Comparison of ENCODE assay signal across 9 mouse cellular contexts in the genomic region with DNA sequence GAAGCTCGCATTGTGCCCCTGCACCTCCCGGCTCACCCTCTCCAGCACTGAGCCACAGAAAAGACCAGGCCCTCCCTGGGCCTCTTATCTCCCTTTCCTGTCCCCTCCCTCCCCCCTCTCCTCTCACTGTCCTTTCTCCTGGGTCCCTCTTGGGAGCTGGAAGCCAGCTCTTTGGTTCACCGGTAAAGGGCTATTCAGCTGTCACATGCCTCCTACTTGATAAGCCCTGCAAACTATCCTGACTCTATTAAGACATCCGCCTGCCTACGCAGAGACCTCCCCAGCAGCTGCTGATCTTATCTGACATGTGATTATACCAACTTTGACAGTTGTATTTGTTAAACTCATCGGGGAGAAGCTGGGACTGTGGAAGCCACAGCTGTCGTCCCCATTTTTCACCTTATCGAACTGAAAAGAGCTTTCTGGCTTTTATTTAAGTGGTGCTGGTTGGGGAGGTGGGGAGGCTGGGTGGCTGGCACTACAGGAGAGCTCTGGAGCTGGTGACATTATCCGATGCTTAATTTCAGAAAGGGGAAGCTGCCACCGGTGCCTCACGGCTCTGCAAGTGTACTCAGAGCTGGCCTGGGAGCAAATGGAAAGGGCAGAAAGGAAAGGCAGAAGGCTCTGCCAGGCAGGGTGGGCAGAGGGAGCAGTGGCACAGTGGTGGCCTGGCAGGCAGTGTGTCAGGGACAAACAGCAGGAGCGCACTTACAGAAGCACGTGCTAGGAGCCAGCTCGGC. TPM values are rescaled to one million over a fixed set of nuclear protein-coding genes. Genes with fewer than 3 reads are reported as not detected.
A peak's percentile ranks its signal among the peaks of the same experiment; 100 is the strongest.
DNase-seq lines count a peak whose midpoint lies in the region; ATAC-seq lines count a peak whose summit lies in the region.
"Had no signal": no experiment of that assay in that cellular context is flagged by ENCODE, and none has a peak within 500 bp of the region (broad histone marks: within the 10 kb centered on the region; RNA-seq: fewer than 3 reads in every experiment).

No protein-coding gene starts in this region.

- H3K4me3 ChIP-seq in neural tube, embryonic 12.5 days, result no peak overlapping the region
- no peak overlapping the region for H3K4me3 ChIP-seq in neural tube, embryonic 15.5 days (replicated peaks)
- no peak overlapping the region for H3K4me3 ChIP-seq in liver, embryonic 16.5 days (ENCODE audit: low read depth, low read length)
- no peak overlapping the region for H3K4me3 ChIP-seq in forebrain, embryonic 14.5 days (ENCODE audit: low read depth, low read length)

- H3K4me2 ChIP-seq in neural tube, embryonic 12.5 days (replicated peaks), result no peak overlapping the region
- H3K4me2 ChIP-seq in neural tube, embryonic 15.5 days, result no peak overlapping the region
- no peak overlapping the region for H3K4me2 ChIP-seq in liver, embryonic 16.5 days (ENCODE audit: low read depth, low read length)
- no peak overlapping the region for H3K4me2 ChIP-seq in forebrain, embryonic 14.5 days (ENCODE audit: low read length)

- WGBS in neural tube, embryonic 12.5 days, result 86% methylated on average over 14 of the region's 14 CpGs
- 81% methylated on average over 14 of the region's 14 CpGs for WGBS in neural tube, embryonic 15.5 days
- WGBS in liver, embryonic 16.5 days (ENCODE audit: insufficient replicate concordance), result 18% methylated on average over 14 of the region's 14 CpGs
- 79% methylated on average over 14 of the region's 14 CpGs for WGBS in forebrain, embryonic 14.5 days

- no peaks in the 10 kb centered on the region for H3K9me3 ChIP-seq in neural tube, embryonic 12.5 days
- H3K9me3 ChIP-seq in neural tube, embryonic 15.5 days (replicated peaks), result no peaks in the 10 kb centered on the region
- no peaks in the 10 kb centered on the region for H3K9me3 ChIP-seq in liver, embryonic 16.5 days (replicated peaks; ENCODE audit: control insufficient read depth, low read length)
- H3K9me3 ChIP-seq in forebrain, embryonic 14.5 days (replicated peaks; ENCODE audit: control insufficient read depth, low read length), result no peaks in the 10 kb centered on the region

- ATAC-seq in CD4-positive, CD25-positive, alpha-beta regulatory T cell, adult 4 months, result no peak
- no peak for ATAC-seq in neural tube, embryonic 12.5 days (ENCODE audit: low FRiP score, low read depth)
- ATAC-seq in neural tube, embryonic 15.5 days (ENCODE audit: low FRiP score), result no peak
- peak; percentile 62 for ATAC-seq in liver, embryonic 16.5 days (ENCODE audit: low read depth)
- no peak for ATAC-seq in forebrain, embryonic 14.5 days

- peak; percentile 47 for DNase-seq in CD4-positive, CD25-positive, alpha-beta regulatory T cell, adult 2 months (ENCODE audit: low read depth, low spot score)
- DNase-seq in thymus, postnatal 4 days, result peak; percentile 59
- DNase-seq in spleen, postnatal 14 days (ENCODE audit: low spot score in 2 of 2), result no peak
- no peak for DNase-seq in forebrain, embryonic 14.5 days (ENCODE audit: low spot score)
- DNase-seq: adrenal gland, postnatal 36 days had no signal

- peaks cover 16% of the 10 kb centered on the region; the same call in 1 of the 2 replicates for H3K4me1 ChIP-seq in neural tube, embryonic 12.5 days
- peaks cover 13% of the 10 kb centered on the region for H3K4me1 ChIP-seq in neural tube, embryonic 15.5 days
- H3K4me1 ChIP-seq in liver, embryonic 16.5 days (ENCODE audit: control insufficient read depth, low read depth, low read length), result peaks cover 13% of the 10 kb centered on the region
- H3K4me1 ChIP-seq in forebrain, embryonic 14.5 days (ENCODE audit: control insufficient read depth, insufficient read depth, low read length), result no peaks in the 10 kb centered on the region

- H3K27me3 ChIP-seq in neural tube, embryonic 12.5 days (replicated peaks), result no peaks in the 10 kb centered on the region
- H3K27me3 ChIP-seq in neural tube, embryonic 15.5 days (replicated peaks), result no peaks in the 10 kb centered on the region
- no peaks in the 10 kb centered on the region for H3K27me3 ChIP-seq in liver, embryonic 16.5 days (ENCODE audit: control insufficient read depth, insufficient read depth, low read depth, low read length)
- no peaks in the 10 kb centered on the region for H3K27me3 ChIP-seq in forebrain, embryonic 14.5 days (replicated peaks; ENCODE audit: control insufficient read depth, insufficient read depth, low read length)

- no peak overlapping the region for H3K27ac ChIP-seq in neural tube, embryonic 12.5 days
- H3K27ac ChIP-seq in neural tube, embryonic 15.5 days (replicated peaks), result no peak overlapping the region
- no peak overlapping the region for H3K27ac ChIP-seq in liver, embryonic 16.5 days (ENCODE audit: low read length)
- no peak overlapping the region for H3K27ac ChIP-seq in forebrain, embryonic 14.5 days (ENCODE audit: low read depth, low read length)

- peaks cover 62% of the 10 kb centered on the region for H3K36me3 ChIP-seq in neural tube, embryonic 12.5 days
- peaks cover 54% of the 10 kb centered on the region for H3K36me3 ChIP-seq in neural tube, embryonic 15.5 days
- H3K36me3 ChIP-seq in liver, embryonic 16.5 days (ENCODE audit: control insufficient read depth, insufficient read depth), result peaks cover 2% of the 10 kb centered on the region
- H3K36me3 ChIP-seq in forebrain, embryonic 14.5 days (ENCODE audit: control insufficient read depth, insufficient read depth, low read length), result peaks cover 62% of the 10 kb centered on the region

- 0 out of 2 replicates have a peak overlapping the region, but pooled peaks have one; percentile 1 for H3K9ac ChIP-seq in neural tube, embryonic 12.5 days
- H3K9ac ChIP-seq in neural tube, embryonic 15.5 days (replicated peaks), result no peak overlapping the region
- no peak overlapping the region for H3K9ac ChIP-seq in liver, embryonic 16.5 days (ENCODE audit: low read depth, low read length)
- no peak overlapping the region for H3K9ac ChIP-seq in forebrain, embryonic 14.5 days (ENCODE audit: low read length)

RNA-seq across cellular contexts. Expression of a gene that starts 29.2 kb away (rescaled TPM):
- polyA plus RNA-seq in CD4-positive, CD25-positive, alpha-beta regulatory T cell, adult 4 months (2017; shearing (Covaris generic)), result 100 to 1,000 TPM; 111 TPM
- polyA plus RNA-seq in neural tube, embryonic 12.5 days (2016; fragmentation: Nextera tagmentation; extraction: Ambion mirVana), result 44.9 and 49.7 TPM in 2 replicates
- polyA plus RNA-seq in neural tube, embryonic 15.5 days (2015; fragmentation: Nextera tagmentation; extraction: Ambion mirVana), result 33.8 and 39.3 TPM in 2 replicates
- 32.1 and 36.6 TPM in 2 replicates for polyA plus RNA-seq in liver, embryonic 16.5 days (2015; fragmentation: Nextera tagmentation; extraction: Ambion mirVana)
- 37.0 and 43.8 TPM in 2 replicates for polyA plus RNA-seq in forebrain, embryonic 14.5 days (2014; fragmentation: Nextera tagmentation; extraction: Ambion mirVana)

RNA-seq across cellular contexts. Expression of a gene that starts 29.4 kb away (rescaled TPM):
- polyA plus RNA-seq in CD4-positive, CD25-positive, alpha-beta regulatory T cell, adult 4 months (2017; shearing (Covaris generic)), result 10 to 100 TPM; 26.4 to 32.5 TPM
- polyA plus RNA-seq in neural tube, embryonic 12.5 days (2016; fragmentation: Nextera tagmentation; extraction: Ambion mirVana), result 150 and 170 TPM in 2 replicates
- polyA plus RNA-seq in neural tube, embryonic 15.5 days (2015; fragmentation: Nextera tagmentation; extraction: Ambion mirVana), result 149 and 153 TPM in 2 replicates
- 22.9 and 29.0 TPM in 2 replicates for polyA plus RNA-seq in liver, embryonic 16.5 days (2015; fragmentation: Nextera tagmentation; extraction: Ambion mirVana)
- 207 and 220 TPM in 2 replicates for polyA plus RNA-seq in forebrain, embryonic 14.5 days (2014; fragmentation: Nextera tagmentation; extraction: Ambion mirVana)

RNA-seq across cellular contexts. Expression of a gene that starts 52.3 kb away (rescaled TPM):
- not detected for polyA plus RNA-seq in CD4-positive, CD25-positive, alpha-beta regulatory T cell, adult 4 months (2017; shearing (Covaris generic))
- polyA plus RNA-seq in neural tube, embryonic 12.5 days (2016; fragmentation: Nextera tagmentation; extraction: Ambion mirVana), result 2.9 and 3.8 TPM in 2 replicates
- 4.4 TPM in 2 replicates for polyA plus RNA-seq in neural tube, embryonic 15.5 days (2015; fragmentation: Nextera tagmentation; extraction: Ambion mirVana)
- 0.13 TPM in 1 of 2 replicates, not detected in the other for polyA plus RNA-seq in liver, embryonic 16.5 days (2015; fragmentation: Nextera tagmentation; extraction: Ambion mirVana)
- polyA plus RNA-seq in forebrain, embryonic 14.5 days (2014; fragmentation: Nextera tagmentation; extraction: Ambion mirVana), result 1.9 and 2.5 TPM in 2 replicates

Comparison
In these comparisons a context has a peak if more than half of its experiments do, and no peak if none do; other contexts are left out.
1. DNase-seq: peak in CD4-positive, CD25-positive, alpha-beta regulatory T cell, adult 2 months (single experiment) and thymus, postnatal 4 days (single experiment); none in spleen, postnatal 14 days (0 of 2) and forebrain, embryonic 14.5 days (single experiment).